Mouse (Mus musculus): Measurements from ENCODE around the gene Hoxc4. TPM values are rescaled to one million over a fixed set of nuclear protein-coding genes. Genes with fewer than 3 reads are reported as not detected.
A peak's percentile ranks its signal among the peaks of the same experiment; 100 is the strongest.

Hoxc4 gene
- polyA plus RNA-seq, 1 experiment from 2014 or later, result 69.5 TPM

DNA sequence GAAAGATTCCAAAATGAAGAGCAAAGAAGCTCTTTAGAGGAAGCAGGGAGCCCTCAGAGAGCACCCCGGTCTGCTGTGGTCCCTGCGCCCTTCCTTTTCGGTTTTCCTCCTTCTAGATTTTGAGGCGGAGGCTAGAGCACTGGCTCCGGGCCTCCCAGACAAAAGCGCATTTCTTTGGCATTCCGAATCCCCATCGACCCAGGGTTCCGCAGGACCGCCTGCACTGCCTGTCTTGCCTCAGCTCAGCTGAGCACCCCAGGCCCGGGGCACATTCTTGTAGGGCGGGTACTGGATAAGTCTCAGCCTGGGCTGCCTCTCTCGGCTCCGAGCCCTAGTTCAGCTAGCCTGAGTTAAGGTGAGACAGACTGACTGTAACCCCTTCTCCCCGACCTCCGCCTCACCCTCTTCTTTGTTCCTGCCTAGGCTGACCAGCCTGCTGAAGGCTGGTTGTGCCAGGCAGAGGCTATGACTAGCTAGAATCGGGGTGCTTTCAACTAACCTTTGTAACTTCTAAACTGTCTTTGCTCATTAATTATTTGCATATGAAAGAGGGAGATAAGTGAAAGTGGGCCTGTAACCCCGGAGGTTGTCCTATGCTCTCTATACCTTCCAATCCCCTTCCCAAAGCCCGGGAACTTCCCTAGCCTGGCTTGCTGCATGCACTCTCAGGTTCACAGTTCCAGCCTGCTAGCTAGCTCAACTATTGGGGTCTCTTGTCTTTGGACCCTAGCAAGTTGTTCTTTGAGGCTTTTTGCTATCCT is 3.1 kb upstream of the Hoxc4 start:
- H3K4me1 ChIP-seq, result peaks cover 92% of the 10 kb centered on the region
- peak overlapping the region; percentile 86 for H3K4me2 ChIP-seq (replicated peaks)
- ATAC-seq (ENCODE audit: low FRiP score, low read depth), result no peak
- H3K4me3 ChIP-seq, result peak overlapping the region; percentile 47
- peak overlapping the region; percentile 90 for H3K9ac ChIP-seq
- no peaks in the 10 kb centered on the region for H3K9me3 ChIP-seq
- no peaks in the 10 kb centered on the region for H3K27me3 ChIP-seq (replicated peaks)
- peaks cover 2% of the 10 kb centered on the region; the same call in 1 of the 2 replicates for H3K36me3 ChIP-seq
- 4% methylated on average over 19 of the region's 19 CpGs for WGBS
- peak overlapping the region; percentile 96 for H3K27ac ChIP-seq

DNA sequence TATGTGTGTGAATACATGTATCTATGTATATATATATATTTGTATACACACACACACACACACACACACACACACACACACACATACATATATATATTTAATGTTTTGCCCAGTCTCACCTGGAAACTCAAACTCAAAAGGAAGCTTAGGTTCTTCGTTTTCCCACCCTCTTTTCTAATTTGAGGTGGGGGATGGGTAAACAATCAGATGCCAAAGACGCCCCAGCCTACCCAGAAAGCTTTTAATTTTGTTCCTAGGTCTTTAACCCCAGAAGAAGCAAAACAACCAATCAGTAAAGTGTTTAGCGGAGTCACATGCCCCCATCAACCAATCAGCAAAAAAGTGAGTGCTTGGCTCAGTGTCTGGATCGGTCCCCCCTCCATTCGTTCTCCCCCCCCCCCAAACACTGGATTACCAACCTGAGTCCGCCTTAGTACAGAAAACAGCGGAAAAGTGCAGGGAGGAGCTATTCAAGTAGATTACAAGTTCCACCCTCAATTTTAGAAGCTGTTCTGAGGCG is 2.2 kb downstream of the Hoxc4 start:
- Histone ChIP-seq H3K9ac (peak overlapping the region; percentile 58), H3K4me3 (peak overlapping the region; percentile 33), H3K27me3 (replicated peaks) (no peaks in the 10 kb centered on the region), H3K27ac (no peak overlapping the region), H3K4me1 (peaks cover 88% of the 10 kb centered on the region), H3K9me3 (no peaks in the 10 kb centered on the region), H3K36me3 (no peaks in the 10 kb centered on the region), H3K4me2 (replicated peaks) (peak overlapping the region; percentile 86)
- no peak for ATAC-seq (ENCODE audit: low FRiP score, low read depth)
- 4% methylated on average over 8 of the region's 8 CpGs for WGBS

DNA sequence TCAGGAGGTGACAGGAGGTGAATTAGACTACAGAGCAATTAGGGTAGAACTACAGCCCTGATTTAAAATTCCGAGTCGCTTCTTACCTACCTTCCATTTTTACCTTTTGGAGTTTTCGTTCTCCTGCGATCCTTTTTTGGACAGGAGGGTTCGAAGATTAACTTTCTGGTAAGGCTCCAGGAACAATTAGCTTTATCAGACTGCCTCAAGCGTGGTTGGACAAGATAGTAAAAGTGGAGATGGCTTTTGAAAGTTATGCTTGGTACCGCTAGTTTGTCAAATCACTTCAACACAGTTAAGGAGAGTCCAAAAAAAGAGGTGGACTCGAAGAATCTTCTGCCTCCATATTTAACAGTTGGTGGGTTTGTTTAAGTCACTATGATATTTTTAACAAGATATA is 2.8 kb downstream of the Hoxc4 start:
- WGBS, result 8% methylated on average over 8 of the region's 8 CpGs
- ATAC-seq (ENCODE audit: low FRiP score, low read depth), result no peak
- Histone ChIP-seq H3K4me2 (replicated peaks) (peak overlapping the region; percentile 86), H3K4me1 (peaks cover 88% of the 10 kb centered on the region), H3K9me3 (no peaks in the 10 kb centered on the region), H3K36me3 (no peaks in the 10 kb centered on the region), H3K4me3 (peak overlapping the region; percentile 33), H3K27me3 (replicated peaks) (no peaks in the 10 kb centered on the region), H3K9ac (peak overlapping the region; percentile 58), H3K27ac (no peak overlapping the region)

DNA sequence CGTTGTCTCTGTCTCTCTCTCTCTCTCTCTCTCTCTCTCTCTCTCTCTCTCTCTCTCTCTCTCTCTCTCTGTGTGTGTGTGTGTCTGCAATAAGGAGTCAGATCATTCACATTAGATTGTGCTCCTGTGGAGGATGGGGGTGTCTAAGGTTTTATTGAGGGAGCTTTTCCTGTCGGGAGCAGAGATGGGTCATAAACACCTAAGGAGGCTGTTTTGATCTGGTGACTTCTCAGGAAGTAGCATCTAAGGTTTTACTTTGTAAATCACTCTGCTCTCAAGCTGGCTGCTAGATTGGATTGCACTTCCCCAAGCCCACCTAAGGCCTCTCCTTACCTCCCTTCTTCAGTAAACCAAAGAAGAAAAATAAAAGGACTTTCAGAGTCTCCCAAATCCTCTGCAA is 5.4 kb downstream of the Hoxc4 start:
- WGBS, result 0% methylated on average over 2 of the region's 2 CpGs
- 0 out of 2 replicates have a peak overlapping the region, but pooled peaks have one; percentile 51 for H3K27ac ChIP-seq
- no peak for ATAC-seq (ENCODE audit: low FRiP score, low read depth)
- peak overlapping the region; percentile 86 for H3K4me2 ChIP-seq (replicated peaks)
- H3K9ac ChIP-seq, result peak overlapping the region; percentile 99; the same call in 1 of the 2 replicates
- H3K36me3 ChIP-seq, result no peaks in the 10 kb centered on the region
- H3K27me3 ChIP-seq (replicated peaks), result no peaks in the 10 kb centered on the region
- H3K4me3 ChIP-seq, result no peak overlapping the region
- H3K9me3 ChIP-seq, result no peaks in the 10 kb centered on the region
- peaks cover 88% of the 10 kb centered on the region for H3K4me1 ChIP-seq

DNA sequence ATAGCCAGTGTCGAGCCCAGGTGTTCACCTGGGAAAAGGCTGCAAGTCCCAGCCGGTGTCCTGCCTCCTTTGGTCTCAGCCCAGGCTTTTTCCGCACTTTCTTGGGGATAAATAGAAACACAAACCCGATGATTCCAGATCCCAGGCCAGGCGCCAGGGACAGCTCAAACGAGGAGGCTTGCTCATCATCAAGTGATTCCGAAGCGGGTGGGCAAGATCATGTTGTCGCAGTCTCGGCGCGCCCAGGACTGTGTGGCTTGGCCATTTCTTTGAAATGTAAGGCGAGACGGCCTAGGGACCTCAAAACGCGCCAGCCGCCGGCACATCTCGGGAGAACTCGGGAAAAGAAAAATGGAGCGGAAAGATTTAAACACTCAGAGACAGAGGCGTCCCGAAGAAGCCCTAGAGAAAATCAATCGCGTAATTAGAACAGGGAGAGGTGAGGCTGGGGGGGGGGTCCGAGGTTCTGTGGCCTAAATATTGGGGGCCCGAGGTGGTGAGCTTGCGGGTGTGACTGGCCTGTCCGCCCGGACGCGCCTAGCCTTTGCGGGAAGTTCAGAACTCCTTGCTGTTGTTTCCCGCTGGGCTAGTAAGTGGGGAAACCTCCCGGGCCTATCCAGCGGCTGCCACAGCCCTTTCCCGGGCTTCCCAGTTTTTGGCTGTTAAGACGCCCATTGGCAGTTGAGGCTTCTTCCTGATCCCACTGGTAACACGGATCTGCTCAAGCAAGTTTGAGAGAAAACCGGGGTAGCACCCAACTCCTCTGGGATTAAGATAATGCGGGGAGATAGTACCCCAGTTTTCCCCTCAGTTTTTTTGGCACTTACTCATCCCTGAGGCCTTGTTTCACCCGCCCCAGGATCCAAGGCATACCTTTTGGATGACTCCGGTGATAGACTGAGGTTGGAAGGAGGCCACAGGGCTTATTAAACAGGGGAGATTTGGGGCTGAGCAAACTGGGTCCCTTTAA is 8.8 kb downstream of the Hoxc4 start:
- 1% methylated on average over 43 of the region's 43 CpGs for WGBS
- Histone ChIP-seq H3K36me3 (no peaks in the 10 kb centered on the region), H3K9ac (peak overlapping the region; percentile 99), H3K4me1 (peaks cover 87% of the 10 kb centered on the region), H3K9me3 (no peaks in the 10 kb centered on the region), H3K4me2 (replicated peaks) (peak overlapping the region; percentile 86), H3K27me3 (replicated peaks) (no peaks in the 10 kb centered on the region), H3K4me3 (peak overlapping the region; percentile 52), H3K27ac (peak overlapping the region; percentile 94)
- ATAC-seq (ENCODE audit: low FRiP score, low read depth), result no peak

DNA sequence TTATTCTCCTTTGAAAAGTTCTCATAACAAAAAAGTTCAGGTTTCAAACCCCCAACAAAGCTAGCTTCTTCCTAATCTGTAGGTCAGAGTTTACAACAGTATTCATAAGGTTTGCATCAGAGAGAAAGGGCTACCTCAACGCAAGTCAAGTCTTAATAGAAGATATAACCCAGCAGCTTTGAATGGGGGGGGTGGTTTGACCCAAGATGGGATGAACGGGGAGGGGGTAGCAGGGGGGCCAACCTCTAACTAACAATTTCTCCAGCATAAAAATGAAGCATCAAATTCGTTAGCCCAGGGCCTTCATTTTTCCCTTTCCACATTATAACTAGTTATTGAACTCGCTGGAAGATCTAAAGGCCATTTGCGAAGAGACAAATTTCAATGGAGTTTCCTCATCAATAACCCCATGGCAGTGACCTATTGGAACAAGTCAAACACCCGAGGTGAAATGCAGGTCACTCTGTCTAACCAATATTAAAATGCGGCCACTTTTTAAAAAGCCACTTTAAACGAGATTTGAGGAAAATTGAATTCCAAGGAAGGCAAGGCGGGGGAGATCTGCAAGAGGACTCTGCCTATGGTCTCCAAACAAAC is 10.3 kb downstream of the Hoxc4 start:
- H3K4me2 ChIP-seq (replicated peaks), result peak overlapping the region; percentile 86
- H3K4me3 ChIP-seq, result no peak overlapping the region
- no peaks in the 10 kb centered on the region for H3K36me3 ChIP-seq
- ATAC-seq (ENCODE audit: low FRiP score, low read depth), result no peak
- H3K27ac ChIP-seq, result peak overlapping the region; percentile 94
- peak overlapping the region; percentile 99 for H3K9ac ChIP-seq
- no peaks in the 10 kb centered on the region for H3K9me3 ChIP-seq
- 8% methylated on average over 9 of the region's 9 CpGs for WGBS
- H3K4me1 ChIP-seq, result peaks cover 88% of the 10 kb centered on the region
- no peaks in the 10 kb centered on the region for H3K27me3 ChIP-seq (replicated peaks)

DNA sequence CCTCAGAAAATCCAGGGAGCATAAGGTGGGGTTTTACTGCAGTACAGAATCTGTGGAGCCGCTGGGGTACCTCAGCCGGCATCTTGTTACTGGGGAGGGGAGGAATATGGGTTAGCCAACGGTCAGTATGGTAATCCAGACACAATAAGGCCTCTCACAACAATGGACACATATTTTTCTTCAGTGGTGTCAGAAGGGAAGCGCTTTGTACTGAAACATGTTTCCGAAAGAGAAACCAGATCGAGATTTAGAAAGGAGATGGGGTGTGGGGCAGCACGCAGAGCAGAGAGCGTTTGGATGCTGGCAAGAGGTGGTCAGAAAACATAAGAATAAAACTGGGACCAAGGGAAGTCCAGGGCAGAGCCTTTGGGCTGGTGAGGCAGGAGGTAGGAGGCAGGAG is 11.4 kb downstream of the Hoxc4 start:
- H3K4me1 ChIP-seq, result peaks cover 87% of the 10 kb centered on the region
- no peaks in the 10 kb centered on the region for H3K9me3 ChIP-seq
- 4% methylated on average over 8 of the region's 8 CpGs for WGBS
- peak overlapping the region; percentile 94 for H3K27ac ChIP-seq
- peak overlapping the region; percentile 22 for H3K4me3 ChIP-seq
- ATAC-seq (ENCODE audit: low FRiP score, low read depth), result no peak
- no peaks in the 10 kb centered on the region for H3K36me3 ChIP-seq
- no peaks in the 10 kb centered on the region for H3K27me3 ChIP-seq (replicated peaks)
- H3K4me2 ChIP-seq (replicated peaks), result peak overlapping the region; percentile 86
- H3K9ac ChIP-seq, result peak overlapping the region; percentile 99

DNA sequence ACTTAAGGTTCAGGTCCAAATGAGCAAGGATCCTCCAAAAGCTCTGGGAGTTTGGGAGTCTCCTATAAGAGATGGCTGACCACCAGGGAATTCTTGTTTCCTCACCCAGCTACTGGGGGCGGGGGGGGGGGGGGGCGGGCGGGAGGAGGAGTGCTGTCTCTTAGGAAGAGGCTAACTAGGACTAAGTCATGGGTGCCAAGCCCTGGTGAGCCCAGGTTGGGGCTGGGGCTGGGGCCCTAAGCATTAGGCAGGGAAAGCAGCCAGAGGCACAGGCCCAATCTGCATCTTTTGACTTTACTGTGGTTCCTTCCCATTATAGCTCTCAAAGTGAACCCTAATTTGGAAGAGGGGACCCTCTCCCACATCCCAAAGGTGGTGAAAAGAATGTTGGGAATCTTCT is 13.4 kb downstream of the Hoxc4 start:
- Histone ChIP-seq H3K27me3 (replicated peaks) (no peaks in the 10 kb centered on the region), H3K4me1 (peaks cover 85% of the 10 kb centered on the region), H3K9ac (peak overlapping the region; percentile 88), H3K27ac (peak overlapping the region; percentile 91), H3K9me3 (no peaks in the 10 kb centered on the region), H3K4me3 (peak overlapping the region; percentile 21; the same call in 1 of the 2 replicates), H3K4me2 (replicated peaks) (peak overlapping the region; percentile 86), H3K36me3 (no peaks in the 10 kb centered on the region)
- ATAC-seq (ENCODE audit: low FRiP score, low read depth), result no peak
- WGBS, result 0% methylated on average over 3 of the region's 3 CpGs

DNA sequence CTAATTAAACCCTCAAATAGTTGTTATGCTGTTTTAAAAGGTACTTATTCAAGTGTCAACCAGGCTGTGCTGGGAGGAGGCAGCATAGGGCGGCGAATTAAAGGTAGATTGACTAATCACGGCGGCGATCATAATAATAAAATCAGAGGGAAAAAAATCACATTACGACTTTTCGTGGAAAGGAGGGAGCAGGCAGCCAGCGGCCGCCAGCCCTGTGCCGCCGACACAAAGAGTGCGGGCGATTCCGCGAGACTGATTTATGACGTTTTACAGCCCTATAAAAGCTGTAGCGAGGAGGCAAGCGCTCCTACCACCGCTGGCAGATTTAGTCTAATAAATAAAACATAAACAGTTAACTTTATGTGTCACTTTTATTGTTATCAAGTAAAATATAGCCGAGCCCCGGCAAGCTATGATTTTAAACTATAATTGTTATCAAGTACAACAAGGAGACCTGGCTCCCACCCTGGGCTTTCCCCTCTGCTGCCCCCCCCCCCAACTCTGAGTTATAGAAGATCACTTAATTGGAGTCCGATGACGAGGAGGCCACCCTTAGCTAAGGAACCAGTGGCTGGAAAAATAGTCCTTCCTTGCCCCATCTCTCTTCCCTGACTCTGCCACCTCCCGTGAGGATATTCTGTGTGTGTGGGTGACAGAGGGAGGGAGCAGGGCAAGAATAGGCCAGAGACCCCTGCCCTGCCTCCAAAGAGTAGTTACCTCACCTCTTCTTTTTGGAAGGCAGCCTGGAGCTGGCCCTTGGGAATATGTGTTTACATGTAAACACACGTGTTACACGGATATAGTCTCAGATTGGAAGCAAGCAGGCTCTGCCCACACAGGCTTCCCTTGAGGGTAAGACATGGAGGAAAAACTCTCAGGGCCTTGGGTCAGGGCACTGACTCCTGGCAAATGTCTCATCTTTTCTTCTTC is 14.2 kb downstream of the Hoxc4 start:
- peak; percentile 42; the same call in 1 of the 2 replicates for ATAC-seq (ENCODE audit: low FRiP score, low read depth)
- H3K27me3 ChIP-seq (replicated peaks), result no peaks in the 10 kb centered on the region
- no peaks in the 10 kb centered on the region for H3K9me3 ChIP-seq
- H3K9ac ChIP-seq, result peak overlapping the region; percentile 88
- peak overlapping the region; percentile 86 for H3K4me2 ChIP-seq (replicated peaks)
- no peaks in the 10 kb centered on the region for H3K36me3 ChIP-seq
- H3K4me1 ChIP-seq, result peaks cover 85% of the 10 kb centered on the region
- H3K4me3 ChIP-seq, result peak overlapping the region; percentile 21; the same call in 1 of the 2 replicates
- under 1% methylated on average over 26 of the region's 26 CpGs for WGBS
- H3K27ac ChIP-seq, result peak overlapping the region; percentile 91

DNA sequence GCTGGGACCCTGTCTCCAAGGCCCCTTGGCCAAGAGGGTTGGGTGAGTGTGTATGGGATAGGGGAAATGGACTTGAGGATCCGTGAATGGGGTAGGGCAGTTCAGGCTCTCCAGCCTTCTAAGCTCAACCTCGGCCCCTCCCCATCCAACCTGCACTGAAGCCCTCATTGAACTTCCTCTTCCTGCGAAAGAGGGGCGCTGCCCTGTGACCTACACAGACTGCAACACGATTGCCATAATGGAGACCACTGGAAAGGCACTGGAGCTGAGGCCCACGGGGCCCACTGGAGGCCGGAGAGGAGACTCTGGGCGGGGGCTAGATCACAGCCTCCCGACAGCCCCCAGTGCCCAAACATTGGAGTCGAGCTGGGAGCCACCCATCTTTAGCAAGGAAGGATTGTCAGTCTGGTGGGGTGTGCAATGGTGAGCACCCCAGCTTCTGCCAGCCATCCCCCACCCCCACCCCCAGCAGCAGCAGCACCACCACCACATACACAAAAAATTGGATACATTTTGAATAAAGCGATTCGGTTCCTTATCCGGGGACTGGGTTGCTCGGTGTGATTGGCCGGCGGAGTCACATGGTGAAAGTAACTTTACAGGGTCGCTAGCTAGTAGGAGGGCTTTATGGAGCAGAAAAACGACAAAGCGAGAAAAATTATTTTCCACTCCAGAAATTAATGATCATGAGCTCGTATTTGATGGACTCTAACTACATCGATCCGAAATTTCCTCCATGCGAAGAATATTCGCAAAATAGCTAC is 15.5 kb downstream of the Hoxc4 start:
- peak overlapping the region; percentile 98 for H3K27ac ChIP-seq
- H3K4me1 ChIP-seq, result peaks cover 85% of the 10 kb centered on the region
- H3K9ac ChIP-seq, result peak overlapping the region; percentile 88
- peak overlapping the region; percentile 51 for H3K4me3 ChIP-seq
- H3K9me3 ChIP-seq, result no peaks in the 10 kb centered on the region
- ATAC-seq (ENCODE audit: low FRiP score, low read depth), result peak; percentile 22; the same call in 1 of the 2 replicates
- H3K4me2 ChIP-seq (replicated peaks), result peak overlapping the region; percentile 86
- no peaks in the 10 kb centered on the region for H3K27me3 ChIP-seq (replicated peaks)
- H3K36me3 ChIP-seq, result no peaks in the 10 kb centered on the region
- WGBS, result 2% methylated on average over 24 of the region's 24 CpGs

Measured in neural tube, embryonic 12.5 days (tissue).